Mouse (Mus musculus): ENCODE measurements at regions not wholly inside any gene's neighbourhood (a gene's known extent, or its start where the extent isn't known, plus 50 kb on each side); places are given as distances from the start of the nearest gene placed in this dataset.

- no peak for DNase-seq (ENCODE audit: low read depth)
Observed at GRCm38 (mm10) chr3:105130228-105130627, 63.6 kb downstream of the 4930564D02Rik start.

- DNase-seq (ENCODE audit: low read depth): no peak
Observed at GRCm38 (mm10) chr3:105131053-105131452, 64.4 kb downstream of the 4930564D02Rik start.

GRCm38 (mm10) chr3:105133011-105133410 lies 66.4 kb downstream of the 4930564D02Rik start:
- peak; percentile 77 for DNase-seq (ENCODE audit: low read depth)

- DNase-seq (ENCODE audit: low read depth): no peak
Observed at GRCm38 (mm10) chr3:105141170-105141971, 74.7 kb downstream of the 4930564D02Rik start.

DNA sequence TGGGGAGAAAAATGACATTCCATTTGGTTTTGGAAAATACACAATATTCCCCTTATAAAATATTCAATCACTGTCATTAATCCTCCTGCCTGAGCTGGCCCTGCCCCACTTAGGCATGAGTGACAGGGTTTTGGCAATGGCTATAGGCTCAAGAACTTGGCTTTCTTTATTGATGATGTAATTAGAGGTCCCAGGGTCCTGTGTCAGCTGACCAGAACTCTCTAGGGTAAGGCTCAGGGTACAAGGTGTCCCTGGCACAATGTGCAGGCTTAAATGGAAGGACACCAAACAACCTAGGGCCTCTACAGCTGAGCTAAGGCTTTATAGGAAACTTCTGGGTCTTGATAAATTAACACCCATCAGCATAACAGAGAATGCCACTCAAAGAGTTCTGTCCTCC lies 76.0 kb downstream of the 4930564D02Rik start:
- no peak for DNase-seq (ENCODE audit: low read depth)

- no peak for DNase-seq (ENCODE audit: low read depth)
Observed at GRCm38 (mm10) chr3:105151475-105152157, 85.0 kb downstream of the 4930564D02Rik start.

DNA sequence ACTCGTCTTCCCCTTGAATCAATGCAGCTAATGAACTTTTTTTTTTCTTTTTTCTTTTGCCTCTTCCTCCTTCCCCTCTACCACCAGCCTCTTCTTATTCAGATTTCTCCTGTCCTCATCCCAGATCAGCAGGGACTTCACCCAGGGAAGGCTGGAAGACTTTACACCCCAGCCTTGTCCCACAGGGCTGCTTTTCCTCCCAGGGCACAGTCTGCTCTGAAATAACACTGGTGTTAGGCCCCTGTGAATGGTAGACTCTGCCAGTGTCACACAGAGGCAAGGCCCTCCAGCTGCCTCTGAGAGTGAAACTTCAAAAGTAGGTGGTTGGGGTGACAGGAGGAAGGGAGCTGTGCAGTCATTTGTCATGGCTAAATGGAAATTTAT lies 85.5 kb downstream of the 4930564D02Rik start:
- DNase-seq (ENCODE audit: low read depth): no peak

DNA sequence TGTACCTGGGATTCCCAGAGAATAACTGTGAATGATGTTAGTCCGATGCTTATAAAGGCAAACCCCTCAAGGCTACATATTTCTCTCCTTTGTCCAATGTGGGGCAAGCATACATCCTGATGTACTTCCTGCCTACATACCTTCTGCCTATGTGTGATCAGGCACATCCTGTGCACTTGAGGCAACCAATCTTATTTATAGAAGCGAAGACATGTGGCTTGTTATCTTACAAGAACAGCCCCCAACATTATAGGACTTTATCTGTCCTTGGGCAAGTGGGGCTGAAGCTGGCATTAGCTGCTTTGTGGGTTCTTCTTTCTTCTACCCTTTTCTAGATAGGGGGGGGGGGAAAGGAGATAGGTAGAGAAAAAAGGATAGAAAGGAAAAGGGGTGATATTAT lies 91.7 kb downstream of the 4930564D02Rik start:
- DNase-seq (ENCODE audit: low read depth): peak; percentile 50

- peak; percentile 69 for DNase-seq (ENCODE audit: low read depth)
Observed at GRCm38 (mm10) chr3:105165355-105165754, 98.7 kb downstream of the 4930564D02Rik start.

GRCm38 (mm10) chr3:105169117-105169516 lies 102.5 kb downstream of the 4930564D02Rik start:
- DNase-seq (ENCODE audit: low read depth): no peak

GRCm38 (mm10) chr3:105171527-105171926 lies 104.9 kb downstream of the 4930564D02Rik start:
- DNase-seq (ENCODE audit: low read depth): no peak

- no peak for DNase-seq (ENCODE audit: low read depth)
Observed at GRCm38 (mm10) chr3:105172054-105172453, 105.4 kb downstream of the 4930564D02Rik start.

DNA sequence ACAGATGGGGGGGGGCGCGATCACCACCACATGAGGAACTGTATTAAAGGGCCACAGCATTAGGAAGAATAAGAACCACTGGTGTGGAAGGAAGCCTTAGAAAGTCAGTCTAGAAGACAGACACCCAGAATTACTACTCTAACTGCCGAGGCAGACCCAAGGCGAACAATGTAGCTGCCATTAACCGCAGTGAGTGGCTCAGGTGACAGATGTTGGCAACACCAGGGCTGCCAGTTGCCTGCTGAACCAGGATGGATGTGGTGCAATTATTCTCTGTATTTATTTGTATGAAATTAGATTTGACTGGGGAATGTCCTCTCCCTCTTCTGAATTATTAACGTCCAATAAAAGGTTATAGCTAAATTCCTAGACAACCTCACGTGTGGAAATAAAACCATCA lies 124.7 kb downstream of the 4930564D02Rik start:
- no peak for DNase-seq (ENCODE audit: low read depth)

DNA sequence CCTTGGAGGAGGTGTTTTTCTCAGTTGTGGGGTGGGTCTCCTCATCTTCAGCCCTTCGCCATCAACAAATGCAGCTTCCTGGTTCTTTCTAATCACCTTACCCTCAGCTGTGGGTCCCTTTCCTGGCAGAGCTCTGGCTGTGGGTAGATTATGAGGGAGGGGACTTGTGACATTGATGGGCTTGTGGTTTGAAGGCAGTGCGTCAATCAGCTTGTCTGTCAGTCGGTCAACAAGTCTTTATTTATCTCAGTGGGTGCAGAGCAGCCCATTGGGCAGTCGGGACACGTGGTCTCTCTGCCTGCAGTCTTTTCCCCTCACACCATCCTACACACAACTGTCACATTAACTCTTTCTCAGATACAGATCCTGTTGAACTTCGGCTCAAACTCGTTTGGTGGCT lies 125.2 kb downstream of the 4930564D02Rik start:
- DNase-seq (ENCODE audit: low read depth): no peak

- DNase-seq (ENCODE audit: low read depth): no peak
Observed at GRCm38 (mm10) chr3:105200735-105201134, 134.1 kb downstream of the 4930564D02Rik start.

DNA sequence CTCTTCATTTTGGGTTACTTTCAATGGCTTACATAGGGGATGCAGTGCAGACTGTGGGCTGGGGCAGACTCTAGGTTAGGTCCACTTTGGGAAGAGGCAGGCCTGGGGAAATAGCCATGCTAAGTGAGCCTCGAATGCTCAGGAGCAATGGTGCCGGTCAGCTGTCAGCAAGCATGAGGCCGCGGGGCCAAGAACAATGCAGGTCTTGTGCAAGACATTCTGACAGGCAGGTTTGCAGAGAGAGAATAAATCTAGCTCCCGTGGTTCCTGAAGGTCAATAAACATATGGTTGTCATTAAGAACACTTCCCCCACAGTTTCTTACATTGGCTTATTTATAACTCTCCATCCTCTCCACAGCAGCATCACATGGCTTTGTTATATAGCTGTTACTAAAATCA lies 142.5 kb downstream of the 4930564D02Rik start:
- no peak for DNase-seq (ENCODE audit: low read depth)

GRCm38 (mm10) chr3:105211023-105211422 lies 144.4 kb downstream of the 4930564D02Rik start:
- no peak for DNase-seq (ENCODE audit: low read depth)

DNA sequence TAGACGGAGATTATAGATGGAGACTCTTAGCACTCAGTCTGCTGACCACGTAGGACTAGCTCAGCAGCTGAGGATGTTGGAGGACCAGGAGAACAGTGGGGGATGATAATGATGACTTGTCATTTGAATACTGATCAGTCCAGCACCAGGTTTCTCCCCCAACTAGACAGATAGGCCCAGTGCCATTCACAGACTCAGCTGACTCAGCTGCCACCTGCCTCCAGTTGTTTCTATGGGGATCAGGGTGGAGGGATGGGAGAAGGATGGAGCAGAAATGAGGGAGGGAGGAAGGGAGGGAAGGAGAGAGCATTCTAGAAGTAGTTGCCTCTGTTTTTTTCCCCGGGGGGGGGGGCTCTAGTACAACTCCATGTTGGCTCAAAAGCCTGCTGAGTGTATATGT lies 145.1 kb downstream of the 4930564D02Rik start:
- DNase-seq (ENCODE audit: low read depth): no peak

- DNase-seq (ENCODE audit: low read depth): no peak
Observed at GRCm38 (mm10) chr3:105214867-105215266, 148.2 kb downstream of the 4930564D02Rik start.

GRCm38 (mm10) chr3:105215729-105216128 lies 149.1 kb downstream of the 4930564D02Rik start:
- DNase-seq (ENCODE audit: low read depth): no peak

DNA sequence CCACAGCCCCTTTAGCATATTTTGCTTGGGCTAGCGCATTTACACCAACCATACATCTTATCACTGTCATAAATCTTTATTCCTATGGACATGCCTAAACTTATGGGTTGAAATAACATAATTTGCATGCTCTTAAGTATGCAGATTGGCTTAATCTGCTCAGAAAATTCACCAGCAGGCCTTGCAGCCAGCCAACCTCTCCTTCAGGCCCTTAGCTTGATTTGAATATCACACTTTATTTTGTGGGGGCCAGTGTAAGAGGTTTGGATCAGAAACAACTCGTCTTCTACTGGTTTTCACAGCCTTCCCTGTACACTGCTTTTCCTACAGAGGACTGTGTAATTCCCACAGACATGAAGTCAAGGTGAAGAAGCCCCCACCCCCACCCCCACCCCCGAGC lies 153.0 kb downstream of the 4930564D02Rik start:
- no peak for DNase-seq (ENCODE audit: low read depth)

DNA sequence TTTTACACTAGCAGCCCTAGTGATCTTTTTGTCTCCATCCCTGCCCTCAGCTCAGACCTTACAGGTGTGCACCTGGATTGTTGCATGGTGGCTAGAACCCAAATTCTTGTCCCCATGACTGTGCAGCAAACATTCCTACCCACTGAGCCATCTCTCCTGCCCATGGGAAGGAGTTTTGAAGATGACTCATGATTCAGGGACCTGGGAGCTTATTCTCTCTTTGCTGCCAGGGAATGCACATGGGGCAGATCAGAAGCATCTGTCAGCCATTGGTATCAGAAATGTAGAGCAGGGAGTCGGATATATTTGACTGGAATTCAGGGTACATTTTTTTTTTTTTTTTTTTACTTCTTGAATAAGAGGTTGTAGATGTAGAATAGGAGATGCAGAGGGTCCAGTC lies 154.0 kb downstream of the 4930564D02Rik start:
- DNase-seq (ENCODE audit: low read depth): no peak

DNA sequence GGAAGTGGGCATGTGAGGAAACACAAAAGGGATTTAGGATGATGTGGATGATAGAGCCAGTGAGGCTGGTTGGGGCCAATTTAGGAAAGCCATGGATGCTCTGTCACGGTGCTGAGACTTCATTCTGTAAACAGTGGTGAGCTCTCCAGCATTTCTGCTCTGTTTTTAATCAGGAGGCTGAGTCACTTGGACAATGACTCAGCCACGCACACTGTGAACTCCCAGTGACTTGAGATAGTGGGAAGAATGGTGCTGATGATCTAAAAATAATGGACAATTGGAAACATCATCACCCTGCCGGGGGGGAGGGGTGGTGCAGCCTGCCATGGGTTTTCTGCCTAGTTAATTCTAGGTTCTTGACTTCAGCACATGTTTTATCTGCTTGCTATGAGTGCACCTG lies 156.3 kb downstream of the 4930564D02Rik start:
- DNase-seq (ENCODE audit: low read depth): no peak

- no peak for DNase-seq (ENCODE audit: low read depth)
Observed at GRCm38 (mm10) chr3:105223671-105224070, 157.0 kb downstream of the 4930564D02Rik start.
